Mouse (Mus musculus): ENCODE measurements around the gene Gsk3a. TPM values are rescaled to one million over a fixed set of nuclear protein-coding genes. Genes with fewer than 3 reads are reported as not detected.

The Gsk3a gene
- polyA plus RNA-seq, 1 experiment from 2014 or later, result 11.9 TPM

GRCm38 (mm10) chr7:25250141-25250972 is 12.7 kb upstream of the Gsk3a start, which contains the start of gene Erf:
TSS of gene Erf (minus strand) at chr7:25250761.
- Histone ChIP-seq H3K9me3 (no peaks in the 10 kb centered on the region), H3K4me3 (peak within 1 kb of the TSS; percentile 96), H3K27me3 (ENCODE audit: insufficient read depth, poor library complexity, severe bottlenecking) (no peaks in the 10 kb centered on the region), H3K4me1 (peaks cover 47% of the 10 kb centered on the region), H3K36me3 (peaks cover 17% of the 10 kb centered on the region), H3K27ac (peak within 1 kb of the TSS; percentile 95)
- 1% methylated on average over 74 of the region's 81 CpGs for WGBS
- DNase-seq (ENCODE audit: low spot score), result peak; percentile 97

- peaks cover 54% of the 10 kb centered on the region for H3K4me1 ChIP-seq
Measured at GRCm38 (mm10) chr7:25249314-25250140, 11.9 kb upstream of the Gsk3a start.

GRCm38 (mm10) chr7:25248846-25249313 is 11.2 kb upstream of the Gsk3a start:
- Histone ChIP-seq H3K36me3 (peaks cover 32% of the 10 kb centered on the region), H3K4me3 (peak overlapping the region; percentile 96), H3K4me1 (peaks cover 61% of the 10 kb centered on the region), H3K9me3 (no peaks in the 10 kb centered on the region), H3K27ac (peak overlapping the region; percentile 95), H3K27me3 (ENCODE audit: insufficient read depth, poor library complexity, severe bottlenecking) (no peaks in the 10 kb centered on the region)
- under 1% methylated on average over 25 of the region's 25 CpGs for WGBS
- no peak for DNase-seq (ENCODE audit: low spot score)

More at GRCm38 (mm10) chr7:25249314-25250140, 11.9 kb upstream of the Gsk3a start:
- Histone ChIP-seq H3K4me3 (peak overlapping the region; percentile 96), H3K27me3 (ENCODE audit: insufficient read depth, poor library complexity, severe bottlenecking) (no peaks in the 10 kb centered on the region), H3K36me3 (peaks cover 25% of the 10 kb centered on the region), H3K9me3 (no peaks in the 10 kb centered on the region), H3K27ac (peak overlapping the region; percentile 95)
- peak; percentile 94 for DNase-seq (ENCODE audit: low spot score)
- 0% methylated on average over 53 of the region's 73 CpGs for WGBS

- 1% methylated on average over 18 of the region's 18 CpGs for WGBS
- H3K4me1 ChIP-seq, result peaks cover 67% of the 10 kb centered on the region
Measured at GRCm38 (mm10) chr7:25248018-25248647, 10.5 kb upstream of the Gsk3a start.

GRCm38 (mm10) chr7:25247498-25247897 is 9.8 kb upstream of the Gsk3a start:
- Histone ChIP-seq H3K27ac (peak overlapping the region; percentile 95), H3K9me3 (no peaks in the 10 kb centered on the region), H3K27me3 (ENCODE audit: insufficient read depth, poor library complexity, severe bottlenecking) (no peaks in the 10 kb centered on the region), H3K4me3 (peak overlapping the region; percentile 96), H3K36me3 (peaks cover 46% of the 10 kb centered on the region), H3K4me1 (peaks cover 67% of the 10 kb centered on the region)
- 17% methylated on average over 3 of the region's 3 CpGs for WGBS
- no peak for DNase-seq (ENCODE audit: low spot score)

More at GRCm38 (mm10) chr7:25248018-25248647, 10.5 kb upstream of the Gsk3a start:
- H3K9me3 ChIP-seq, result no peaks in the 10 kb centered on the region
- peaks cover 39% of the 10 kb centered on the region for H3K36me3 ChIP-seq
- H3K27me3 ChIP-seq (ENCODE audit: insufficient read depth, poor library complexity, severe bottlenecking), result no peaks in the 10 kb centered on the region
- DNase-seq (ENCODE audit: low spot score), result peak; percentile 86
- H3K4me3 ChIP-seq, result peak overlapping the region; percentile 96
- peak overlapping the region; percentile 95 for H3K27ac ChIP-seq

- peak overlapping the region; percentile 95 for H3K27ac ChIP-seq
- 48% methylated on average over 4 of the region's 4 CpGs for WGBS
- peak overlapping the region; percentile 96 for H3K4me3 ChIP-seq
- H3K27me3 ChIP-seq (ENCODE audit: insufficient read depth, poor library complexity, severe bottlenecking), result no peaks in the 10 kb centered on the region
- H3K4me1 ChIP-seq, result peaks cover 63% of the 10 kb centered on the region
- DNase-seq (ENCODE audit: low spot score), result no peak
- H3K9me3 ChIP-seq, result no peaks in the 10 kb centered on the region
- H3K36me3 ChIP-seq, result peaks cover 49% of the 10 kb centered on the region
Measured at GRCm38 (mm10) chr7:25246759-25247137, 9.1 kb upstream of the Gsk3a start.

GRCm38 (mm10) chr7:25246079-25246758 is 8.6 kb upstream of the Gsk3a start:
- H3K4me1 ChIP-seq, result peaks cover 61% of the 10 kb centered on the region
- H3K4me3 ChIP-seq, result peak overlapping the region; percentile 96
- 62% methylated on average over 20 of the region's 20 CpGs for WGBS
- H3K9me3 ChIP-seq, result no peaks in the 10 kb centered on the region
- H3K27me3 ChIP-seq (ENCODE audit: insufficient read depth, poor library complexity, severe bottlenecking), result no peaks in the 10 kb centered on the region
- no peak for DNase-seq (ENCODE audit: low spot score)
- peaks cover 49% of the 10 kb centered on the region for H3K36me3 ChIP-seq
- H3K27ac ChIP-seq, result peak overlapping the region; percentile 95

- Histone ChIP-seq H3K9me3 (no peaks in the 10 kb centered on the region), H3K27ac (peak overlapping the region; percentile 19), H3K36me3 (peaks cover 53% of the 10 kb centered on the region), H3K4me3 (no peak overlapping the region), H3K27me3 (ENCODE audit: insufficient read depth, poor library complexity, severe bottlenecking) (no peaks in the 10 kb centered on the region), H3K4me1 (peaks cover 62% of the 10 kb centered on the region)
- DNase-seq (ENCODE audit: low spot score), result no peak
- WGBS, result 87% methylated on average over 30 of the region's 30 CpGs
Measured at GRCm38 (mm10) chr7:25244562-25245369, 7.1 kb upstream of the Gsk3a start.

- H3K27me3 ChIP-seq (ENCODE audit: insufficient read depth, poor library complexity, severe bottlenecking), result no peaks in the 10 kb centered on the region
- peaks cover 53% of the 10 kb centered on the region for H3K36me3 ChIP-seq
- H3K4me1 ChIP-seq, result peaks cover 67% of the 10 kb centered on the region
- H3K9me3 ChIP-seq, result no peaks in the 10 kb centered on the region
- no peak for DNase-seq (ENCODE audit: low spot score)
- H3K27ac ChIP-seq, result no peak overlapping the region
- no peak overlapping the region for H3K4me3 ChIP-seq
- WGBS, result 90% methylated on average over 4 of the region's 4 CpGs
Measured at GRCm38 (mm10) chr7:25243361-25243760, 5.7 kb upstream of the Gsk3a start.

- Histone ChIP-seq H3K27me3 (ENCODE audit: insufficient read depth, poor library complexity, severe bottlenecking) (no peaks in the 10 kb centered on the region), H3K27ac (peak overlapping the region; percentile 56; the same call in 1 of the 2 replicates), H3K9me3 (no peaks in the 10 kb centered on the region), H3K4me3 (no peak overlapping the region), H3K36me3 (peaks cover 43% of the 10 kb centered on the region), H3K4me1 (peaks cover 53% of the 10 kb centered on the region)
- peak; percentile 91 for DNase-seq (ENCODE audit: low spot score)
- 11% methylated on average over 2 of the region's 2 CpGs for WGBS
Measured at GRCm38 (mm10) chr7:25241062-25241461, 3.4 kb upstream of the Gsk3a start.

- H3K9me3 ChIP-seq, result no peaks in the 10 kb centered on the region
- peaks cover 42% of the 10 kb centered on the region for H3K36me3 ChIP-seq
Measured at GRCm38 (mm10) chr7:25240631-25241030, 3.0 kb upstream of the Gsk3a start.

More at GRCm38 (mm10) chr7:25240631-25241030, 3.0 kb upstream of the Gsk3a start:
- 52% methylated on average over 7 of the region's 7 CpGs for WGBS
- Histone ChIP-seq H3K27me3 (ENCODE audit: insufficient read depth, poor library complexity, severe bottlenecking) (no peaks in the 10 kb centered on the region), H3K4me1 (peaks cover 52% of the 10 kb centered on the region), H3K4me3 (no peak overlapping the region), H3K27ac (no peak overlapping the region)
- DNase-seq (ENCODE audit: low spot score), result no peak

Data from heart, embryonic 10.5 days (tissue).